Mouse (Mus musculus) adrenal gland, postnatal 4 days (tissue): ENCODE measurements around the gene Stxbp2. TPM values are rescaled to one million over a fixed set of nuclear protein-coding genes. Genes with fewer than 3 reads are reported as not detected.
A peak's percentile ranks its signal among the peaks of the same experiment; 100 is the strongest.
"Not testable (repeated sequence)": the region's sequence is repeated elsewhere in the genome, so short reads cannot be mapped to it uniquely, and the experiment has no call there.

ENCODE experiments used
- DNase-seq, 2 experiments: peaks; one replicate each; pipeline ENCODE4 v3.0.0; 2021 to 2022; ENCODE audit warnings: low spot score in 2 of 2, mixed read lengths in 2 of 2
- long read RNA-seq, 2 experiments: library from polyadenylated mRNA; stranded (forward); transcript quantifications; one replicate each; pipeline ENCODE4 v2.0.0; 2021
- total RNA-seq, 2 experiments: library from RNA; stranded (reverse); gene quantifications; 2 replicates each; pipeline ENCODE4 v1.2.3; 2021

The Stxbp2 gene
- 100 to 1,000 TPM; 107 to 136 TPM for total RNA-seq
- long read RNA-seq, experiment 1, transcript Stxbp2-207 (19 exons, 2,908 nt), result major isoform, 32 of 66 reads
- long read RNA-seq, experiment 1, partial matches to known transcripts, result 5 of 66 reads
- long read RNA-seq, experiment 1, other reads (novel, unspliced or antisense), result 25 of 66 reads
- long read RNA-seq, experiment 2, transcript Stxbp2-201 (19 exons, 1,847 nt), result minor isoform, 12 of 122 reads
- long read RNA-seq, experiment 2, transcript Stxbp2-207 (19 exons, 2,908 nt), result major isoform, 68 of 122 reads
- long read RNA-seq, experiment 2, partial matches to known transcripts, result 19 of 122 reads
- long read RNA-seq, experiment 2, other reads (novel, unspliced or antisense), result 23 of 122 reads

DNA sequence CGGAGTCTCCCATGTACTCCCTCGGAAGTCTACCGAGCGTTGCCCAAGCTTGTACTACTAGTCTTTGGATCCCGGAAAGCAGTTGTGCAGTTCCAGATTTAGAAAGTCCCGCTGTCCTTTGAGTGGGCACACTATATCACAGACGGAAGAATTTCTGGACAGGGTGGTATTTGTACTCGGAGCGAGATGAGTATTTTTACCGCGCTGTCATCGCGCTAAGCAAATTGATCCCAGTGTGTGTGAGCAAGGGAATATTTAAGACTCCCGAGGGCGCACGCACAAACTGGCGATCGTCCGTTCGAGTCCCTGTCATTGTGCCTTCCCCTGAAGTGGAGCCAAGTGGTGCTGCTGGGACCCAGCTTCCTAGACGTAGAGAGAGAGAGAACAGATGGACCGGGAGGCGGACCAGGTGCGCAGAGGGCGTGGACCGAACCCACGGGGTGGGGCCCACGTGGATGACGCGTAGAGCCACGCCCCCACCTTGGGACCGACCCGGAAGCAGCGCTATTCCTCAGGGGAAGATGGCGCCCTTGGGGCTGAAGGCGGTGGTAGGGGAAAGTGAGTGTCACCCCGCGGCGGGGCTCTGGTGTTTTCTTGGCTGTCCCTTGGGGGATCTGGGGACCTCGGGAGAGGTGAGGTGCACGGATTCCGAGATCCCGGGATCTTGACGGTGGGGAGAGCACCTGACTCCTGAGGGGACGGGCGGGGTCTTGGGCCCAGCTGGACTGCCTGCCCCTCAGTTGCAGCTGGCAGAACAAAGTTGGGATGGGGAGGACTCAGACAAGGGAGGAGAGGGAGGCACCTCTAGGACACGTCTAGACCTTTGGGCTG lies at the start of gene Stxbp2:
Gene Stxbp2, plus strand, starts transcription at position 309 of the 831 bp plus-strand sequence.
- peak; percentile 41 to 50 for DNase-seq

DNA sequence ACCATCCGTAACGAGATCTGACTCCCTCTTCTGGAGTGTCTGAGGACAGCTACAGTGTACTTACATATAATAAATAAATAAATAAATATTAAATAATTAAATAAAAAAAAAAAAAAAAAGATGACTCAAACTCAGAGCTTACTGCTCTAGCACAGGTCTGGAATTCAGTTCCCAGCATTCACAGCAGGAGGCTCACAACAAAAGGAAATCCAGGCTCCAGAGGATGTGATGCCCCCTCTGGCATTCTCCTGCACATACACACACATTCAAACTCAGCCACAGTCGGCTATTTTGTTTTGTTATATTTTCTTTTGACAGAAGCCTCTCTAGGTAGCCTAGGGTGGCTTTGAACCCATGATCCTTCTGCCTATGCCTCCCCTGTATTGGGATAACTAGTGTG lies 48.8 kb upstream of the Stxbp2 start:
- not testable (repeated sequence) for DNase-seq

GRCm38 (mm10) chr8:3586452-3586851 lies 44.3 kb upstream of the Stxbp2 start:
- no peak for DNase-seq

DNA sequence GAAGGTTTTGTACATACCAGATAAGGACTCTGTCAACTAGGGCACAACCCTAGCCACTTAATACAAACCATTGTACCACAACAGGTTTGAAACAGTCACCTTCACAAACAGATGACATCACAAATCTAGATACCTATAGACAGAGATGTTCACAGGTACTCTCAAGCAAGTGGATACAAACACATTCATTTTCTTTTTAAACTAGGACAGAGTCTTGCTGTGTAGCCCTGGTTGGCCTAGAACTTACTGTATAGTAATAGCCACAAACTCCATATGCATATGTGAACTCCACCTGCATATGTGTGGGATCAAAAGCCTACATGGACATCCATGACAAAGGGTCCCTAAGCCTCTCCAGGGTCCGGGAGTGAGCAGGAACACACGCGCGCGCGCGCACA lies 43.8 kb upstream of the Stxbp2 start, which contains the start of gene Camsap3:
Gene Camsap3, plus strand, starts transcription at position 301 of the 398 bp plus-strand sequence.
- no peak for DNase-seq

DNA sequence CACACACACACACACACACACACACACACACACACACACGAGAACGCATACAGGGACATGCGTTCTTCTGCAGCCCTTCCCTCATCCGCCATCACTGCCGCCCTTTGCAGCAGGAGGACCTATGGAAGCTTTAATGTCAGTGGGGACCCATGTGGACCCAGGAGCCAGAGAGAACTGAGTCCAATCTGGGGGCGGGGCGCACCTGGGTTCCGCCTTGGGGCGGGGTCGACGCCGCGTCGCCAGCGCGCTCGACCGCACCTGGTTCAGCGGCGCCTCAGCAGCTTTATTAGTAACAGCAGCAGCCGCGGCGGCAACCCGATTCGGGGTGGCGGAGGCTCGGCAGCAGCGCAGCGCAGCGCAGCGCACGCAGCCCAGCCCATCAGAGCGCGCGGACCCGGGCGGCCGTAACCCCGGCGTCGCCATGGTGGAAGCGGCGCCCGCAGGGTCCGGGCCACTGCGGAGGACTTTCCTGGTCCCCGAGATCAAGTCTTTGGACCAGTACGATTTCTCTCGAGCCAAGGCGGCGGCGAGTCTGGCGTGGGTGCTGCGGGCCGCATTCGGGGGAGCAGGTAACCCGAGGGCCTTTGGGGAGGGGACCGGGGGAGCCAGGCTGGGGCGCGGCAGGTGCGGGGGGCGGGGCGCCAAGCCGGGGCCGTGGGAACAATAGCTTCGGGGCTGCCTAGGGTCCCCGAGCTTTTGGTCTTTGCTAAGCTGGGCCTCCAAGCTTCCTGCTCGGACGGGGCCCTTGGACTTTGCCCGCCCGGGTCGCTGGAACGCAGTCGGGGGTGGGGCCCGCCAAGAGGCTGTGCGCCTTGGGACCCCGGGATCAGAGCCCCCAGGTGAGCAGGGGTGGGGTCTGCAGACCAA lies 43.1 kb upstream of the Stxbp2 start:
- DNase-seq, result no peak

DNA sequence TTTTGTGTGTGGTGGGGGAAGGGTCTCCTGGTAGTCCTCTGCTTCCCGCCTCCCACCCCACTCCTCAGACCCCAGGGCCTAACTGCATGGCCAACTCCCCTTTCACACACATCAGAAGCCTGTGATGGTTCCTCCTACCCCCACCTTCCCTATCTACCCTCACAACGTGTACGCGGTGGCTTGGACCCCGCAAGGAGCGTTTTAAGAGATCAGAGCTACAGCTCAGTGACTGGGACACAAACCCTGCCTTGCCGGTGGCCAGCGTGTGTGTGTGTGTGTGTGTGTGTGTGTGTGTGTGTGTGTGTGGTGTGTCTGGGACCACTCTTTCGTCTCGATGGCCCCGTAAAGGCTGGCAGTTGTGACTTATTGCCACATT lies 42.5 kb upstream of the Stxbp2 start:
- no peak for DNase-seq

DNA sequence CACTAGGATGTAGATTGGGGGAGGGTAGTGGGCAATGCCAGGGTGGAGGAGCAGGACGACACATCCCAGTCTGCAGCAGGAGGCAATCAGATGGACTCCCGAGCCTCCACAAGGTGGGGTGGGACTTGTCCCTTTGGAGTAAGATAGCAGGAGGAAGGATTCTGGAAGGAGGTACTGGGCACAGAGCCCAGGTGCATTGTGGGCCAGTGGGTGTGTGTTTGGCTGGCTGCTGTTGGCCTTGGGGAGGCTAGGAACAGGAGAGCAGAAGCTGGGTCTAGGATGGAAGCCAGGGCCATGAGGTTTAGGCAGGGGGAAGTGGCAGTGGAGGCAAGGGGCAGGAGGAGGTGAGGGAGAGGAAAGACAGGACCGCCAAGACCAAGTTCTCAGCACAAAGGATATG lies 37.3 kb upstream of the Stxbp2 start:
- DNase-seq, result no peak

DNA sequence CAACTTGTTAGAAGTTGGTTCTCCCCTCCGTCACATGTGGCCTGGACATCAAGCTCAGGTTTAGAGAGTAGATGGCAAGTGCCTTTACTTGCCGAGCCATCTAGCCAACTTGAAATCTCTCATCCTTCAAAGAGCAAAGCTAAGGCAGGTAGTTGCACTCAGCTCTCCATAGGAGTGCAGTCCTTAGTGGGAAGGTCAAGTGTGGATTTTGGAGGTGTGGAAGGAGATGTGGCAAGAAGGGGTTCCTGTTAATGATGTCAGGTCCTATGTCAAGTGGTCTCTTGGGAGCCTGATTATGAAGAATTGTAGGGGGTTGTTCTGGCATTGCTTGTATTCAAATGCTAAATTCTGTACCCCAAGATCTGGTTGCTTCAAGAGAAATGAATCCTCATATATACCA lies 36.3 kb upstream of the Stxbp2 start:
- no peak for DNase-seq

- DNase-seq, result no peak
Observed at GRCm38 (mm10) chr8:3598054-3598453, 32.7 kb upstream of the Stxbp2 start.

- DNase-seq, result no peak
Observed at GRCm38 (mm10) chr8:3599219-3599618, 31.5 kb upstream of the Stxbp2 start.

GRCm38 (mm10) chr8:3600401-3600800 lies 30.4 kb upstream of the Stxbp2 start:
- DNase-seq, result no peak

DNA sequence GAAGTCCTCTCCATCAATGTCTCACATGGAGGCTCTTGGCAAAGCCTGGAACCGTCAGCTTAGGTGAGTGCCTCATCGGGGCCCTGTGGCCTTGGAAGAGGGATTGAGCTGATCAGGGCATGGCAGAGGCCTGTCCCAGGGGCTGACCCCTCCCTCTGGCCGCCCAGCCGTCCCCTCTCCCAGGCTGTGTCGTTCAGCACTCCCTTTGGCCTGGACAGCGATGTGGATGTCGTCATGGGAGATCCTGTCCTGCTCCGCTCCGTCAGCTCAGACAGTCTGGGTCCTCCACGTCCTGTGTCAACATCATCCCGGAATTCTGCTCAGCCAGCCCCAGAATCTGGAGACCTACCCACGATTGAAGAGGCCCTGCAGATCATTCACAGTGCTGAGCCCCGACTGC lies 27.3 kb upstream of the Stxbp2 start:
- DNase-seq, result no peak

DNA sequence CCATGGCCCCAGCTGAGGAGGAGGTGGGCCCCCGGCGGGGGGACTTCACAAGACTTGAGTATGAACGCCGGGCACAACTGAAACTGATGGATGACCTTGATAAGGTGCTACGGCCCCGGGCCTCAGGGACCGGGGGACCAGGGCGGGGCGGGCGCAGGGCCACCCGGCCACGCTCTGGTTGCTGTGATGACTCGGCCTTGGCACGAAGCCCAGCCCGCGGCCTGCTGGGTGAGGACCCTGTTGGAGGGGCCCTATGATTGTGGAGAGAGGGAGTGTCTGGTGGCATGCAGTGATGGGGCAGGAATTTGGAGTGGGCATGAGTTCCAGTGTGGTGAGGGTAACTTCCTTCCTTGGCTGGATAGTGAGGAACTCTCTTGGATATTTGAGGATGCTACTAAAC lies 24.2 kb upstream of the Stxbp2 start:
- DNase-seq, result no peak

DNA sequence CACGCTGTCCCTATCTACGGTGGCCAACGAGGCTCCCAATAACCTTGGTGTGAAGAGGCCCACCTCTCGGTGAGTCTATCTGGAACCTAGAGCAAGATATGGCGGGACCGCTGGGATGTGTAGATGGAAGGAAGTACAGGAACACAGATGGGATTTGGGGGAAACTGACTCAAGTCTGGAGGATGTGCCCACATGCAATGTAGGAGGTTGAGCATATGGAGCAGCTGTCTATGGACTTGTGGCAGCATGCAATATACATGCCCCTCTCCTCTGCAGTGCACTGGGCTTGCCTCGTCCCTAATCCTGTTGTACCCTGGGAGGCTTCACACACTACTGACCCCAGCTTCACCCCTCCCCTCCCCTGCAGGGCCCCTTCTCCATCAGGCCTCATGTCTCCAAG lies 22.9 kb upstream of the Stxbp2 start:
- DNase-seq, result no peak

DNA sequence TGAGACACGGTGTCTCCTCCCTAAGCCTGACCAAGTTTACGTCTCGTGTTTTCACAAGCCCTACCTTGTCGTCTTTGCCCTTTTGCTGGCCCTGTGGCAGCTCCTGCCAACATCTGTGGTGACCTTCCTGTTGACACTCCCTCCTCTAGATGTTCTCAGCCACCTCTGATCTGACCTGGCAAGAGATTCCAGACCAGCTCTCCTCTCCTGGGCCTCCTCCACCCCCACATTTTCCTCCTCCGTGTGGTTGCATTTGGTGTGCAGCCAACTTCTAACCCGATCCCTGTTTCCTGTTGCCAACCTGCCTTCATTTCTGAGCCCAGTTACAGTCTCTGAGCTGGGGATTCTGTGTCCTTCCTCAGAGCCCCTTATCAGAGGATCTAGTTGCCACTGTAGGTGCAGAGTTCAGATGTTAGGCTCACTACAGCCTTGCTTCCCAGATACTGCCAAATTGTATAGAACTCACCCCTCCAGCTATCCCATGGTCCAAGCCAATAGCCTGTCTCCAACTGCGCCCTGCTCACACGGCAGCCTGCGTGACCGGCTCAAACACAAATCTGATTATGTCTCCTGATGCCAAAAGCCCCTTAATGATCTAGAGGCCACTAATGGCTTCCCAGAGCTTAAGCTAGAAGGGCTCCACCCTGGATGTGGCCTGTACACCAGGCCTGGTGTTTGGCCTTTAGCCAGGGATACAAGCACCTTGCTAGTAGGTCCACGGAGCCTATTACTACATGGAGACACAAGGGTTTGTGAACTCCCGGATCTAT lies 21.5 kb upstream of the Stxbp2 start:
- no peak for DNase-seq

DNA sequence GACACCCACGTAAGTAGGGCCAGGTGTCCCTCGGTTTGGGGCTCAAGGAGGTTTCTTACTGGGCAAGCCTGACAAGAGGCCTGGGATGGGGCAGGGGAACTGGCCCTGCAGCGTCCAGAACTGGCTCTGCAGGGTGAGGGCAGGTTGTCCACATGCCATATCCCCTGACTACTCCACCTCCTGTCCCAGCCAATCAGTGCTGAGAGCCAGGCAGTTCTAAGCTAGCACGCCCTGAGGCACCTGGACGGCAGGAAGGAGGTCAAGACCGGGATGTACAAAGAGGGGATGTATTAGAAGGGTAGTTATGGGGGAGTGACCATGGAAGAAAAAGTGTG lies 21.0 kb upstream of the Stxbp2 start:
- DNase-seq, result no peak

GRCm38 (mm10) chr8:3621199-3621970 lies 9.4 kb upstream of the Stxbp2 start, which contains the start of the genes Xab2 and Pet100:
Gene Xab2, minus strand, starts transcription at chr8:3621316.
Gene Pet100, plus strand, starts transcription at chr8:3621548.
- peak; percentile 78 to 95 for DNase-seq

- DNase-seq, result no peak
Observed at GRCm38 (mm10) chr8:3622119-3622518, 8.6 kb upstream of the Stxbp2 start.

DNA sequence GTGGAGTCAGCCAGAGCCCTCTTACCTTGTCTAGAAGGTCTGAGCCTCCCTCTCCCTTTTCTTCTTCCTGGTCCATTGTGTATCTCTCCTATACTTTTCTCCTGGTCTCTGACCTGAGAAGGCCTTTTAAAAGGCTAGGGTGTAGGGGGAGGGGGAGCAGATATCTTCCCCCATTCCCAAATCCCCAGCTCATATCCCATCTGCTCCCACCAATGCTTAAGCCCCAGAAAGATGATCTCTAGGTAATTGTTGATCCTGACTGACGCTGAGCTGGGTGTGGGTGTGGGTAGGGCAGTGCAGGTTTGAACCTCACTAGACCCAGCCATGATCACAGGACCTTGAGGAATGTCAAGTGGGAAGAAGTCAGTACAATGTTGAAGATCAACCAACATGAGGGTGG lies 5.3 kb upstream of the Stxbp2 start, which contains the start of gene Pcp2:
Gene Pcp2, minus strand, starts transcription at position 101 of the 400 bp plus-strand sequence.
- no peak for DNase-seq

DNA sequence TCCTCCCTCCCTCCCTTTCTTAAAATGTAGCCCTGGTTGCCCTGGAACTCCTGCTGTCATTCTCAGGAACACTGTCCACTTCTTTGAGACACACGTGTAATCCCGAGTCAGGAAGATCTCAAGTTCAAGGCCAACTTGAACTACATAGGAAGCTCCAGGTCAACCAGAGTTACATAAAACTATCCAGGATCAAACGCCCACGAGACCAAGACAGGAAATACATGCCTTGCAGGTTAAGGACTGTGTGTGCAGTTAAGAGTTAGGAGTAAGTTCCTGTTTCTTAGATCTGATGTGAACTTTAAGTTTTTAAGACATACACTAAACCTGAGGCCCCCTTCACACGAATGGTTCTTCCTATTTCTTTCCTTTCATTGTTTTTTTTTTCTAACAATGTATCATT lies 3.8 kb upstream of the Stxbp2 start:
- DNase-seq, result no peak
